Mouse (Mus musculus) C2C12 (cell line): ENCODE data around the gene Stk10.

Experiments used
- CEBPB ChIP-seq: IDR thresholded peaks from one replicate; pipeline ENCODE4 v1.6.1; 2011; ENCODE audit warnings: low read depth, mild to moderate bottlenecking, control low read depth, moderate library complexity
- CTCF ChIP-seq: IDR thresholded peaks from one replicate; pipeline ENCODE4 v1.5.1; 2011; ENCODE audit not compliant: control insufficient read depth, insufficient read depth, insufficient read length
- FOSL1 ChIP-seq: IDR thresholded peaks from one replicate; pipeline ENCODE4 v1.8.0; 2011; ENCODE audit warnings: mild to moderate bottlenecking, low read length; ENCODE audit not compliant: poor library complexity, insufficient read depth, severe bottlenecking
- MAX ChIP-seq: IDR thresholded peaks from one replicate; pipeline ENCODE4 v1.6.1; 2011; ENCODE audit warnings: mild to moderate bottlenecking, control low read depth
- MYOD1 ChIP-seq: IDR thresholded peaks from one replicate; pipeline ENCODE4 v1.6.1; 2011; ENCODE audit warnings: low read depth; ENCODE audit not compliant: control insufficient read depth, insufficient read length
- MYOG ChIP-seq: IDR thresholded peaks from one replicate; pipeline ENCODE4 v1.6.1; 2011; ENCODE audit not compliant: control insufficient read depth, insufficient read length; ENCODE audit errors: extremely low read depth
- USF1 ChIP-seq: IDR thresholded peaks from one replicate; pipeline ENCODE4 v1.6.1; 2011; ENCODE audit warnings: low read depth, mild to moderate bottlenecking, control low read depth, moderate library complexity

GRCm38 (mm10) chr11:32619866-32620456 lies 86.9 kb downstream of the Stk10 start:
- TF ChIP-seq CTCF = no peak
- TF ChIP-seq USF1 = no peak
- no peak for TF ChIP-seq MAX
- TF ChIP-seq MYOD1 = no peak
- no peak for TF ChIP-seq CEBPB
- TF ChIP-seq FOSL1 = no peak
- TF ChIP-seq MYOG = no peak
